In genomic region chr7:133679961-133680360, GRCm38 (mm10) we compare ENCODE assay signal across 19 mouse cellular contexts. TPM values are rescaled to one million over a fixed set of nuclear protein-coding genes. Genes with fewer than 3 reads are reported as not detected.
"Had no signal": no experiment of that assay in that cellular context is flagged by ENCODE, and none has a peak within 500 bp of the region (broad histone marks: within the 10 kb centered on the region; RNA-seq: fewer than 3 reads in every experiment).

TSS of gene Mmp21 (minus strand) at chr7:133680061.

- H3K9me3 ChIP-seq: neural tube, embryonic 13.5 days; neural tube, embryonic 15.5 days; stomach, embryonic 15.5 days had no signal

- DNase-seq: right cerebral cortex, adult 18-20 months; right cerebral cortex, postnatal 14 days; right cerebral cortex, postnatal 25 days; spleen, adult 18-20 months; thymus, adult 18-20 months; thymus, adult 2 months; thymus, postnatal 14 days; thymus, postnatal 25 days; thymus, postnatal 36 days; thymus, postnatal 4 days had no signal

- H3K4me3 ChIP-seq: neural tube, embryonic 13.5 days; neural tube, embryonic 15.5 days; stomach, embryonic 15.5 days had no signal

- H3K4me2 ChIP-seq: neural tube, embryonic 13.5 days; neural tube, embryonic 15.5 days; stomach, embryonic 15.5 days had no signal

- H3K27me3 ChIP-seq: neural tube, embryonic 13.5 days; neural tube, embryonic 15.5 days; stomach, embryonic 15.5 days had no signal

- H3K9ac ChIP-seq: neural tube, embryonic 13.5 days; neural tube, embryonic 15.5 days; stomach, embryonic 15.5 days had no signal

- H3K27ac ChIP-seq: neural tube, embryonic 13.5 days; neural tube, embryonic 15.5 days; stomach, embryonic 15.5 days; stomach, postnatal 0 days had no signal

- H3K4me1 ChIP-seq: neural tube, embryonic 13.5 days; neural tube, embryonic 15.5 days; stomach, embryonic 15.5 days had no signal

RNA-seq across cellular contexts. Expression of gene Mmp21, which starts in this region (rescaled TPM):
- total RNA-seq: neutrophil, adult 5-6 weeks had no signal
- polyA plus RNA-seq: neural tube, embryonic 13.5 days; neural tube, embryonic 15.5 days; small intestine, adult 2 months; stomach, embryonic 14.5 days; stomach, embryonic 15.5 days; testis, adult 2 months; thymus, adult 2 months; urinary bladder, adult 2 months had no signal
